Mouse (Mus musculus) heart, postnatal 14 days (tissue): ENCODE results near the gene Aox3. TPM values are rescaled to one million over a fixed set of nuclear protein-coding genes. Genes with fewer than 3 reads are reported as not detected.

Experiments used
- total RNA-seq, 2 experiments: library from RNA; stranded (reverse); gene quantifications; 2 replicates each; pipeline ENCODE4 v1.2.3; 2021

The Aox3 gene
- total RNA-seq, 2 experiments from 2014 or later, result 0.29 to 1.5 TPM

Other genes with a start within 250 kb of the Aox3 start
- gene Sgo2a, start 117.2 kb upstream of the Aox3 start, total RNA-seq, result 1 to 10 TPM; 3.5 to 4.5 TPM
- 1 to 10 TPM; 6.4 to 7.2 TPM for gene Kctd18, start 94.2 kb upstream of the Aox3 start, total RNA-seq
- 1 to 10 TPM; 3.9 to 6.5 TPM for gene Aox1, start 83.2 kb upstream of the Aox3 start, total RNA-seq
- not detected for gene Aox4, start 97.3 kb downstream of the Aox3 start, total RNA-seq
- gene Aox2, start 165.2 kb downstream of the Aox3 start, total RNA-seq, result under 1 TPM in 1 of 2 experiments, not detected in 1; 0.27 TPM